Mouse (Mus musculus): ENCODE measurements at regions not wholly inside any gene's neighbourhood (a gene's known extent, or its start where the extent isn't known, plus 50 kb on each side); places are given as distances from the start of the nearest gene placed in this dataset.

DNA sequence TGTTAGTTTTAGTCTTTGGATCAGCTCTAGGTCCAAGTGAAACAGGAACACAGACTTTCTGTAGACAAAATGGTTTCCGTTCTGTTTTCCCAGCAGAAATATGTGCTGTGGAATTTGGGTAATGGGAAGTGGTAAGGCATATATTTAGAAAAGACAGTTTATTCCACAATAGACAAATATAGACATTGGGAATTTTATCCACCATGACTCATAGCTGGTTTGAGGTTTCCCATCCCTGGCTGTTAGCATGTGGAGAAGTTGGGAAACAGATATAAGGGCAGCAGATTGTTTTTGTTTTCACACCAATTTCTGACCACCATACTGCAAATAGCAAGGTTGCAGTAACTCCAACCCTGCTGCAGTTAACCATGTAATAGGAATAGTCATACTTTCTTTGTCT, 385.0 kb upstream of the Adam34 start:
- in situ Hi-C loops (cut with MboI, MseI) = no loop called here

DNA sequence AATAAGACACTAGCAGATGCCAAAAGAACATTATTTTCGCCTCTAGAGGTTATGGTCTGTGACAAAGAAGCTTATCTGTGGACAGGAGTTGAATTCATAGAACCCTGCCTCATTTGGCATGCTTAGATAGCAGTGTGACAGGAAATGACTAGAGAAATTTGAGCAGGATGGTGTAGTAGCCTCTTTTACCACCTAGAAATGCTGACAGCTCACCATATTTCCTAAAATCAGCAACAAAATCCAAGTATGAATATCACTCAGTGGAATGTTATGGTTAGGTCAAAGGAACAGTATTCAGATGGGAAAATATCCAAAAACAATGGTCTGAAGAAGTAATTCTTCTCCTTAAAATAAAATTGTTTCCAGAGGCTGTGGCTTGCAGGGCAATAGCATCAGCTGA, 383.6 kb upstream of the Adam34 start:
- in situ Hi-C loops (cut with MboI, MseI) = no loop called here

DNA sequence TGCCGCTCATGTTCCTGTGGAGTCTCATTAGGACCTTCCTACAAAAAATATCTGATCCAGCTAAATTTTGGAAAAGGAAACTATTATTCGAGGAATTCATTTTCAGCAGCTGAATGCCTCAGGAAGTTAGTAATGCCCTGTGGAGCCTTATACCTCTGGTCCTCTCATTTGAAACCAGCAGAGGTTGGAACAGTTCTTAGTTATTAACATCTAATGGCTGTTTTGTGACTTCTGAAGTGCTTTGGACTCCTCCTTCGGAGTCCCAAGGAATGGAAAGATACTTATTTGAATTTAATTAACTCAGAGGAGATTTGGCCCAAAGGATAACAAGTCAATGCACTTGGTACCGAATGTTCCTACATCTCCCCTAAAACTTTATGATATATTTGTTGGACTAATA, 372.2 kb upstream of the Adam34 start:
- in situ Hi-C loops (cut with MboI, MseI) = no loop called here

DNA sequence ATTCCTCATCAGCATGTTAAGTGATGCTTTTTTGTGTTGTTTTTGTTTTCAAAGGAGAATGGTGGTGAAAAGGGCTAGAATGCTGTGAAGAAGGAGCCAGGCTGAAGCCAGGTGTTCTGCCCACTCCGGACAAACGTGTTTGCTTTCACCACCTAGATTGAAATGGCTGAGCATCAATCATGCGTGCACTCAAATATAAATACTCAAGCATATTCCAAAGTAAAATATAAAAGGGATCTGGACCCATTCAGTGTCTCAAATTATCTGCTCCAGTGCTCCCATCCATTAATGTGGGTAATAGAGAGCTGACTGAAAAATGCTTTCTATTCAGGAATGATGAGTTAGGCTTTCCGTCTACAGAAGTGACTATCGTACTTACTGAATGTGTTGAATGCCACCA, 349.0 kb upstream of the Adam34 start:
- in situ Hi-C loops (cut with MboI, MseI) = loop anchor here in 1 of 2 experiments (10.0 kb wide), 1 partner anchor 764 kb away; no protein-coding TSS in a partner anchor

DNA sequence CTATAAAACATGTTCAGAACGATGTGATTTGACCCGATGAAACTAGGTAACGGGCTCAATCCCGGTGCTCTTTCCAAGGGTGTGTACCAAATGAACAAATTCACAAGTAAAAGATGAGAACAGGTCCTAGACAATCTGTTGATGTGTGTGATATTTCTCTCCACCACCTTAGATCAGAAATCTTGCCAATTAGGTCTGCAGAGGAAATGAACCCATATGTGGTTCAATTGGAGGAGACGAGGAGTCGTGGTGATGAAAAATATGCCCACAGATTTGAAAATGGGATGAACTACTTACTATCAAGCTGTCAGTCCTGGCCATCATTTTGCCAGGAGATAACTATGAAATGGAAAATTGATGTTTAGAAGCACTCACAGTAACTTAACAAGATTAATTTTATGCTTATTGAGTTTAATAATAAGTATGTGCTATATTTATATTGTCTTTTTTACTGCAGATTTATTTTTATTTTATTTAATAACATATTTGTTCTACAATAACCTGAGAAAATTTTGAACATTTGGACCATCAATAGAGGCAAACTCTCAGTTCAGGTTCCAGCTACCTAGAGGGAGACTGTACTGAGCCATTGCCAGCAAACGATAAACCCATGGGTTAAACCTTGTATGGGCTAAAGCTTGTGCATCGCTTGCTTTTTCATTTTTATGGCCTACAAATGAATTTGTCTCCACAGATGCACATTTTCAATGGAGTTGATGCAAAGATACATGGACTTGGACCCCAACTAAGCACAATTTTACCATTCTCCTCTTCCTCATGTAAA, 332.9 kb upstream of the Adam34 start:
- in situ Hi-C loops (cut with MboI, MseI) = loop anchor here in 1 of 2 experiments (25.0 kb wide), 1 partner anchor 1355 kb away; no protein-coding TSS in a partner anchor

DNA sequence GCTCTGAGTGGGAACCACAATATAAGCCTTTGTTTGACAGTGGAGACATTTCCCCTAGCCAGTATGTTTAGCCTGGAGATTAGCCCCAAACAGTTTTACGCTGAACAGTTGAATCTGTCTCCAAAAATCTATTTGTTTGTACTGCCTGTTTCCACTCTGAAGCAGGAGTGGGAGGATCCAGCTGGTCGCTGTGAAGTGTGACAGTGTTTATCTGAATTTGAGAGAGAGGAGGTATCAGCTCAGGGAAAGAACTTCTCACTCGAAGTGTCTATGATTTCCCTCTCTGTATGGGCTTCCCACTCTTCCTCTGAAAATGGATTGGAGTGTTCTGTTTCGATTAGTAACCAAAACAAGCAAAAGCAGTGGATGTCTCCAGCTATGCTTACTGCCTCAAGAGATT, 324.4 kb upstream of the Adam34 start:
- in situ Hi-C loops (cut with MboI, MseI) = loop anchor here in 1 of 2 experiments (25.0 kb wide), 1 partner anchor 1347 kb away; no protein-coding TSS in a partner anchor

DNA sequence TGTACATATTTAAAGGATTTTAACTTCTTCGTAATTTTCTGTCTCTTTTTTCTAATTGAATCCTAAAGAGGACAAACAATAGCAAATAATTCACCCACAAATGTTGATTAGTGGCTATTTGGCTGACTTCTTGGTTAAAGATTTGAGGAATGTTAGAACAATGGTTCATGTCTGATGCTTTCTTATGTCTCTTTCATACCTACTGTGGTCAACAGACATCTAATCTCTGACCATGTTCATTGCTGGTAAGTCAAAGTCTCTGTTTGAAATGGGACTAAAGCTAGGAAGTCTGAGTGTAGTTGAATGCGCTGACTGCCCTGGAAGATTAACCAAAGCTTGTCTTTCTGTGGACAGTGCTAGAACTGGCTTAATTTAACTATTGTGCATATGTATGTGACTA, 321.5 kb upstream of the Adam34 start:
- in situ Hi-C loops (cut with MboI, MseI) = loop anchor here in 1 of 2 experiments (25.0 kb wide), 1 partner anchor 1344 kb away; no protein-coding TSS in a partner anchor

DNA sequence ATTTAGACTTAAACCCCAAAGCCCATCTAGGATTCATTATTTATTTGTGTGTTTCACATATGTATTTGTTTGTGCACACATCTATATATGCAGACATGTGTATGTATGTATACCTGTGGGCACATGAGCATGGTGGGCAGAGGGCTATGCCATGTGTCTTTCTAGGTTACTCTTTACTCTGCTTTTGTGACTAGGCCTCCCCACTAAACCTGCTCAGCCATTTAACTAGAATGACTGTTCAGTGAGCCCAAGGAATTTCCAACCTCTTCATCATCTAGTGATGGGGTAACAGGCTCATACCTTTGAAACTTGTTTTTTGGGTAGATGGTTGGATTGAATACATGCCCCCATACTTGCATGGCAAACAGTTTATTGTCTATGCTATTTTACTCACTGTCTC, 321.1 kb upstream of the Adam34 start:
- in situ Hi-C loops (cut with MboI, MseI) = loop anchor here in 1 of 2 experiments (25.0 kb wide), 1 partner anchor 1344 kb away; no protein-coding TSS in a partner anchor

DNA sequence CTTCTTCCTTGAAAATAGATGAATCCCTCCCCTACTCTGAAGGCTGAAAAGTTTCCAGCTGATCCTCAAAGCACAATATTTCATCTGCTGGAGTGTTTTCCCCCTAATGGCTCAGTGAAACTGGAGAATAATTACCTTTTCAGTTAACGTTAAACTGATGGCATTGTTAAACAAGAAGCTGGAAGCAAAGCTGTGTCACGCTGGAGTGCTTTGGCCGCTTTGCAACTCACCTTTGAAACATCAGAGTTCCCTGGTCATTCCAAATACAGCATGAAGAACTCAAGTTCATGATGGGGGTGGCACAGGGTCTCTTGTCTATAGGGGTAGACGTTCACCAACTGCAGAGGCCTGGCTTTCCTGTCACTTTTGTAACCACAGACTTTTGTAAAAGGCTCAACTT, 317.9 kb upstream of the Adam34 start:
- in situ Hi-C loops (cut with MboI, MseI) = loop anchor here in 1 of 2 experiments (25.0 kb wide), 1 partner anchor 1340 kb away; no protein-coding TSS in a partner anchor

DNA sequence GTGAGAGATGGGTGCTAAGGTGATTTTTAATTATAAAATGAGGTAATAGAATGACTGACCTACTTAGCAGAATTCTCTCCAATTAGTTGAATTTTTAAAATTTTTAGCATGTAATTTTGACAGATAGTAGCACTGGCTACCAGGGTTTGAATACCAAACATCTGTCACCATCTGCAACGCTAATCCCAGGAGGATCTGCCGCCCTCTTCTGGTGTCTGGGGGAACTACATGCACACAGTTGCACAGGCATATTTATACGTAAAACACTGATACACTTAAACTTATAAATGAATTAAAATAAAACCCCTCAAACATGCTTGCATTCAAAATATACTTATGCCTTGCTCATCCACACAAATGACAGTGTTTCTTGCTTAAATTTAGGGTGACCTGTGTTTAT, 316.1 kb upstream of the Adam34 start:
- in situ Hi-C loops (cut with MboI, MseI) = loop anchor here in 1 of 2 experiments (25.0 kb wide), 1 partner anchor 1339 kb away; no protein-coding TSS in a partner anchor

DNA sequence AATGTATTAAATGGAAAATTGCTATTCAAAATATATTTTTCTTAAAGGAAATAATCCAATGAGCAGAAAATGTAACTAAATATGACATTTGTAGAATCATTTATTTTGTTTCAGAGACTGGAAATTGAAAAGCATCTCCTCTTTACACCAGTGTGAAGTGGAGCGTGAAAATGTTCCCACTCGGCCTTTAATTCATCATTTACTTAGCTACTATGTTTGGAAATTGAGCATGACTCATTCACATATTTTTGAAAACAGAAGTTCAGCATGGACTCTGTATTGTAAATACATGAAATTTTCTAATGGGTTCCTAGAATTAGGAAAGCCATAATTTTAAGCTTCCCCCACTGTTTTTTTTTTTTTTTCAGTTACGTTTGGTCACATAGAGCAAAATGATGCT, 314.2 kb upstream of the Adam34 start:
- in situ Hi-C loops (cut with MboI, MseI) = no loop called here

All from T-helper 17 cell (primary cell).